Mouse (Mus musculus): ENCODE results near the gene Fzd7. TPM values are rescaled to one million over a fixed set of nuclear protein-coding genes. Genes with fewer than 3 reads are reported as not detected.

Gene Fzd7
- total and polyA plus RNA-seq, 3 experiments = 4.0 to 10.1 (median 4.8) TPM

GRCm38 (mm10) chr1:59450896-59451295, 31.3 kb upstream of the Fzd7 start:
- H3K79me2 ChIP-seq (replicated peaks; ENCODE audit: control insufficient read depth, extremely low read depth, insufficient read depth, poor library complexity, severe bottlenecking) = no peaks in the 10 kb centered on the region
- H3K4me3 ChIP-seq (replicated peaks in 1 of 3; ENCODE audit: low read depth in 2 of 3, low read length in 2 of 3, poor library complexity in 1 of 3) = no peak overlapping the region
- H3K27me3 ChIP-seq (replicated peaks) = no peaks in the 10 kb centered on the region
- dilution Hi-C loops (cut with MboI; ENCODE audit: extremely low pct_ligation_motif_present, extremely low pct_unique_long_range_greater_than_20kb, low sequenced_read_pairs) (no loop called here), in situ Hi-C loops (cut with MboI; ENCODE audit: low pct_ligation_motif_present, low pct_unique_long_range_greater_than_20kb, low sequenced_read_pairs) (no loop called here)
- H3K4me1 ChIP-seq (ENCODE audit: control insufficient read depth in 1 of 2, insufficient read depth in 2 of 2) = peaks cover 0 to 3% of the 10 kb centered on the region in 2 experiments; a peak in 1 of 4 replicates
- H3K9ac ChIP-seq (ENCODE audit: insufficient read depth, low read depth) = no peak overlapping the region
- peaks cover 3% of the 10 kb centered on the region for H3K9me3 ChIP-seq (replicated peaks; ENCODE audit: low read length)
- TF ChIP-seq CHD2 (IDR thresholded peaks at IDR 0.05; ENCODE audit: low read length) (no peak), PAX5 (IDR thresholded peaks at IDR 0.05; ENCODE audit: low read length) (no peak), ZKSCAN1 (IDR thresholded peaks at IDR 0.05; ENCODE audit: borderline replicate concordance, low read depth, low read length) (no peak), ZMIZ1 (IDR thresholded peaks at IDR 0.05; ENCODE audit: low read depth, low read length) (no peak), SMC3 (IDR thresholded peaks at IDR 0.05; ENCODE audit: low read depth, low read length) (no peak), IRF4 (IDR thresholded peaks at IDR 0.05; ENCODE audit: low read depth, low read length) (no peak), ZNF384 (IDR thresholded peaks at IDR 0.05; ENCODE audit: low read depth, low read length) (no peak), JUN (IDR thresholded peaks at IDR 0.05; ENCODE audit: insufficient read depth, low read depth, low read length) (no peak), RCOR1 (conservative IDR thresholded peaks at IDR 0.05; ENCODE audit: low read depth, low read length) (no peak), ELF1 (IDR thresholded peaks at IDR 0.05; ENCODE audit: low read depth, low read length) (no peak), POLR2AphosphoS2 (IDR thresholded peaks at IDR 0.05; ENCODE audit: low read depth, low read length) (no peak), JUND (conservative IDR thresholded peaks at IDR 0.05; ENCODE audit: low read depth, low read length) (no peak), HCFC1 (IDR thresholded peaks at IDR 0.05; ENCODE audit: low read depth, low read length) (no peak), KAT2A (IDR thresholded peaks at IDR 0.05; ENCODE audit: insufficient replicate concordance, low read length) (no peak), BHLHE40 (IDR thresholded peaks at IDR 0.05; ENCODE audit: low read depth, low read length) (no peak)
- no peak for DNase-seq (ENCODE audit: extremely low read depth)
- H3K27ac ChIP-seq (ENCODE audit: insufficient read depth, low read depth) = no peak overlapping the region
- H3K36me3 ChIP-seq (replicated peaks in 1 of 2; ENCODE audit: control insufficient read depth in 1 of 2, insufficient read depth in 1 of 2, low read length in 1 of 2) = no peaks in the 10 kb centered on the region
- no peak overlapping the region for H3K4me2 ChIP-seq (ENCODE audit: insufficient read depth, low read depth, poor library complexity, severe bottlenecking)

DNA sequence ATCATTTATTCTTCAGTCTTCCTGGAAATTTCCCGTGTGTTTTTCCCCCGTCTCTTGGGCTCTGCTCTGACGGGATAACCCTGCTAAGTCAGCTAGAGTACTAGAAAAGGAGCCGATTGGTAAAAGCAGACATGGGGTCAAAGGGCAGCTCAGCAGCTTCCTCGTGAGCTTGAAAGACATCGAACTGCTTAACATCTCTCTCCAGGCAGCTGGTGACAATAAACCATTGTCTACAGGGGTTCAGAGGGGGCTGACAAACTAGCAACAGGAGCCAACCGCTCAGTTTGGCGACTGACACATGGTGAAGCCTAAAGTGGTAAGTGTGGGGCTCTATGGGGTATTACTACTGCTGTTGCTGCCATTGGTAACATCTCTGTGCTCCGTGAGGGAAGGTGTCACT, 30.6 kb upstream of the Fzd7 start:
- TF ChIP-seq UBTF (IDR thresholded peaks at IDR 0.05; ENCODE audit: low read depth, low read length) (no peak), BHLHE40 (IDR thresholded peaks at IDR 0.05; ENCODE audit: low read depth, low read length) (no peak), HCFC1 (IDR thresholded peaks at IDR 0.05; ENCODE audit: low read depth, low read length) (no peak), PAX5 (IDR thresholded peaks at IDR 0.05; ENCODE audit: low read length) (no peak), CHD2 (IDR thresholded peaks at IDR 0.05; ENCODE audit: low read length) (no peak), CTCF (conservative IDR thresholded peaks at IDR 0.05 in 1 of 2, IDR thresholded peaks at IDR 0.05 in 1 of 2; ENCODE audit: low read depth in 2 of 2, low read length in 2 of 2) (no peak), MXI1 (IDR thresholded peaks at IDR 0.05; ENCODE audit: low read depth, low read length) (no peak), ZKSCAN1 (IDR thresholded peaks at IDR 0.05; ENCODE audit: borderline replicate concordance, low read depth, low read length) (no peak), CHD1 (IDR thresholded peaks at IDR 0.05; ENCODE audit: low read depth, low read length) (no peak)
- dilution Hi-C loops (cut with MboI; ENCODE audit: extremely low pct_ligation_motif_present, extremely low pct_unique_long_range_greater_than_20kb, low sequenced_read_pairs) = no loop called here
- in situ Hi-C loops (cut with MboI; ENCODE audit: low pct_ligation_motif_present, low pct_unique_long_range_greater_than_20kb, low sequenced_read_pairs) = no loop called here

More for the DNA sequence above, 30.6 kb upstream of the Fzd7 start:
- no peak for DNase-seq (ENCODE audit: extremely low read depth)
- Histone ChIP-seq H3K4me3 (replicated peaks in 1 of 3; ENCODE audit: low read depth in 2 of 3, low read length in 2 of 3, poor library complexity in 1 of 3) (no peak overlapping the region), H3K9ac (ENCODE audit: insufficient read depth, low read depth) (no peak overlapping the region), H3K4me1 (ENCODE audit: control insufficient read depth in 1 of 2, insufficient read depth in 2 of 2) (peaks cover 0 to 3% of the 10 kb centered on the region in 2 experiments; a peak in 1 of 4 replicates), H3K4me2 (ENCODE audit: insufficient read depth, low read depth, poor library complexity, severe bottlenecking) (no peak overlapping the region), H3K27ac (ENCODE audit: insufficient read depth, low read depth) (no peak overlapping the region), H3K9me3 (replicated peaks; ENCODE audit: low read length) (peaks cover 3% of the 10 kb centered on the region), H3K36me3 (replicated peaks in 1 of 2; ENCODE audit: control insufficient read depth in 1 of 2, insufficient read depth in 1 of 2, low read length in 1 of 2) (no peaks in the 10 kb centered on the region), H3K79me2 (replicated peaks; ENCODE audit: control insufficient read depth, extremely low read depth, insufficient read depth, poor library complexity, severe bottlenecking) (no peaks in the 10 kb centered on the region), H3K27me3 (replicated peaks) (no peaks in the 10 kb centered on the region)
